Mouse (Mus musculus) CH12.LX (cell line): ENCODE results near the gene Htr6.

Source experiments
- CHD1 ChIP-seq: IDR thresholded peaks from 2 replicates; pipeline ENCODE4 v1.6.1; 2012; ENCODE audit warnings: low read depth, low read length, improper control_type of control experiment, inconsistent platforms
- EP300 ChIP-seq: IDR thresholded peaks from 2 replicates; pipeline ENCODE4 v1.6.1; 2011; ENCODE audit warnings: low read length, improper control_type of control experiment
- TBP ChIP-seq: conservative IDR thresholded peaks from 2 replicates; pipeline ENCODE4 v1.6.1; 2011; ENCODE audit warnings: low read depth, low read length, improper control_type of control experiment

GRCm38 (mm10) chr4:139091066-139091465 is 15.7 kb upstream of the Htr6 start:
- no peak for TF ChIP-seq EP300
- no peak for TF ChIP-seq TBP
- no peak for TF ChIP-seq CHD1
